Mouse (Mus musculus) heart, embryonic 15.5 days (tissue): ENCODE results near the gene Zfr. TPM values are rescaled to one million over a fixed set of nuclear protein-coding genes. Genes with fewer than 3 reads are reported as not detected.
A peak's percentile ranks its signal among the peaks of the same experiment; 100 is the strongest.

Experiments used
- ATAC-seq: fragments of 200-750 bp; cut with Nextera tagmentation; replicated peaks from 2 replicates; pipeline ENCODE4 v1.8.0; 2017; ENCODE audit warnings: low read depth, moderate TSS enrichment; ENCODE audit not compliant: insufficient number of reproducible peaks, insufficient read depth, low FRiP score
- H3K27ac ChIP-seq: fragments of 300-500 bp; sonication (generic); 2 replicates; pipeline ENCODE4 v1.5.1; 2015; ENCODE audit warnings: mild to moderate bottlenecking, inconsistent platforms
- H3K27me3 ChIP-seq: fragments of 300-500 bp; sonication (generic); 2 replicates; pipeline ENCODE4 v1.6.1; 2015; ENCODE audit warnings: inconsistent platforms
- H3K36me3 ChIP-seq: fragments of 300-500 bp; sonication (generic); 2 replicates; pipeline ENCODE4 v1.6.1; 2015; ENCODE audit warnings: mild to moderate bottlenecking, inconsistent platforms
- H3K4me1 ChIP-seq: fragments of 300-500 bp; sonication (generic); replicated peaks from 2 replicates; pipeline ENCODE4 v1.6.1; 2015; ENCODE audit warnings: inconsistent platforms
- H3K4me2 ChIP-seq: fragments of 300-500 bp; sonication (generic); 2 replicates; pipeline ENCODE4 v1.6.1; 2015; ENCODE audit warnings: inconsistent platforms, mild to moderate bottlenecking, moderate library complexity
- H3K4me3 ChIP-seq: fragments of 300-500 bp; sonication (generic); 2 replicates; pipeline ENCODE4 v1.5.1; 2015; ENCODE audit warnings: mild to moderate bottlenecking, inconsistent platforms
- H3K9ac ChIP-seq: fragments of 300-500 bp; sonication (generic); 2 replicates; pipeline ENCODE4 v1.6.1; 2015; ENCODE audit warnings: mild to moderate bottlenecking, inconsistent platforms
- H3K9me3 ChIP-seq: fragments of 300-500 bp; sonication (generic); replicated peaks from 2 replicates; pipeline ENCODE4 v1.6.1; 2016; ENCODE audit warnings: inconsistent platforms
- WGBS: fragments of 180-500 bp; shearing (Covaris S2); methylation state at CpG from one replicate; pipeline ENCODE4 v1.1.7; 2015; ENCODE audit warnings: mixed read lengths; 5-methylcytosine and 5-hydroxymethylcytosine counted together
- microRNA counts: library from miRNA; unstranded; fragments of <30 nt; microRNA quantifications from one replicate; lab custom pipeline; 2016
- microRNA-seq: library from miRNA; unstranded; fragments of <30 nt; microRNA quantifications from one replicate; pipeline ENCODE4, GENCODE M21; 2016
- polyA plus RNA-seq: library from polyadenylated mRNA; unstranded; fragments of >200 nt; fragmentation: Nextera tagmentation; extraction: Ambion mirVana; gene quantifications from 2 replicates; pipeline ENCODE4 v1.2.1, GENCODE M21; 2015

Zfr gene
- polyA plus RNA-seq, 1 experiment from 2014 or later, result 79.7 TPM

GRCm38 (mm10) chr15:12233021-12233420 is 115.4 kb downstream of the Zfr start:
- WGBS, result 77% methylated on average over 4 of the region's 4 CpGs
- H3K4me2 ChIP-seq, result no peak overlapping the region
- no peaks in the 10 kb centered on the region for H3K9me3 ChIP-seq
- no peak for ATAC-seq
- H3K27me3 ChIP-seq, result no peaks in the 10 kb centered on the region
- no peak overlapping the region for H3K4me3 ChIP-seq
- no peak overlapping the region for H3K9ac ChIP-seq
- peaks cover 47% of the 10 kb centered on the region for H3K4me1 ChIP-seq
- H3K27ac ChIP-seq, result peak overlapping the region; percentile 17; the same call in 1 of the 2 replicates
- peaks cover 19% of the 10 kb centered on the region; the same call in 1 of the 2 replicates for H3K36me3 ChIP-seq

MicroRNA genes within 50 kb of the gene (microRNA counts, 519-probe panel; counts per million panel counts)
- microRNA mmu-miR-1898 (lab: Ali Mortazavi, UCI), result 2,089 counts per million, percentile 27 among the panel's probes with 10 or more counts

Small RNA genes lying within 50 kb of the gene (microRNA-seq; reads per million reads assigned to microRNA genes)
- gene Mir1898, result not detected

Other genes starting within 250 kb of the Zfr start
- gene Npr3, start 210.5 kb upstream of the Zfr start, polyA plus RNA-seq, result 8.3 and 8.9 TPM in 2 replicates
- gene Sub1, start 120.8 kb upstream of the Zfr start, polyA plus RNA-seq, result 400 and 494 TPM in 2 replicates
- 9.5 and 14.1 TPM in 2 replicates for gene Mtmr12, start 87.2 kb downstream of the Zfr start, polyA plus RNA-seq
- 62.7 and 69.4 TPM in 2 replicates for gene Golph3, start 203.6 kb downstream of the Zfr start, polyA plus RNA-seq
- gene 1810049J17Rik, start 204.1 kb downstream of the Zfr start, polyA plus RNA-seq, result 0.71 TPM in 1 of 2 replicates, not detected in the other